Mouse (Mus musculus) layer of hippocampus, adult 9-11 months (tissue): Measurements from ENCODE around the gene Gm44579.

Source experiments
- DNase-seq: peaks from one replicate; pipeline ENCODE4 v3.0.0; 2022

The Gm44579 gene

GRCm38 (mm10) chr15:98220877-98221276 lies at the start of gene Gm44579, which contains the start of gene Olfr287:
Gm44579 (minus strand) TSS chr15:98220977.
Olfr287 (minus strand) TSS chr15:98221056.
- peak; percentile 19 for DNase-seq

- DNase-seq = no peak
Measured at GRCm38 (mm10) chr15:98257776-98258175, 37.0 kb upstream of the Gm44579 start.

GRCm38 (mm10) chr15:98257193-98257592 lies 36.4 kb upstream of the Gm44579 start, which contains the start of gene H1fnt:
H1fnt (minus strand) TSS chr15:98257293.
- no peak for DNase-seq

GRCm38 (mm10) chr15:98256271-98256670 lies 35.5 kb upstream of the Gm44579 start:
- no peak for DNase-seq

- DNase-seq = no peak
Measured at GRCm38 (mm10) chr15:98235442-98235841, 14.7 kb upstream of the Gm44579 start.

- DNase-seq = no peak
Measured at GRCm38 (mm10) chr15:98234350-98234749, 13.6 kb upstream of the Gm44579 start, which contains the start of gene Olfr286. Olfr286 (minus strand) TSS chr15:98234450.

GRCm38 (mm10) chr15:98226096-98226495 lies 5.3 kb upstream of the Gm44579 start:
- no peak for DNase-seq

- no peak for DNase-seq
Measured at GRCm38 (mm10) chr15:98225610-98226009, 4.8 kb upstream of the Gm44579 start.

- DNase-seq = no peak
Measured at GRCm38 (mm10) chr15:98222377-98222776, 1.6 kb upstream of the Gm44579 start.

- no peak for DNase-seq
Measured at GRCm38 (mm10) chr15:98214130-98214529, 6.6 kb downstream of the Gm44579 start.

- no peak for DNase-seq
Measured at GRCm38 (mm10) chr15:98213336-98213870, 7.4 kb downstream of the Gm44579 start.

GRCm38 (mm10) chr15:98209676-98210075 lies 11.1 kb downstream of the Gm44579 start:
- DNase-seq = no peak

- no peak for DNase-seq
Measured at GRCm38 (mm10) chr15:98195442-98195841, 25.3 kb downstream of the Gm44579 start, which contains the start of gene Olfr288. Olfr288 (minus strand) TSS chr15:98195542.

- no peak for DNase-seq
Measured at GRCm38 (mm10) chr15:98184456-98184855, 36.3 kb downstream of the Gm44579 start.

GRCm38 (mm10) chr15:98181856-98182570 lies 38.8 kb downstream of the Gm44579 start:
- no peak for DNase-seq

- DNase-seq = peak; percentile 93
Measured at GRCm38 (mm10) chr15:98181132-98181711, 39.6 kb downstream of the Gm44579 start.

GRCm38 (mm10) chr15:98180567-98181131 lies 40.1 kb downstream of the Gm44579 start:
- no peak for DNase-seq

- DNase-seq = no peak
Measured at GRCm38 (mm10) chr15:98177320-98177719, 43.5 kb downstream of the Gm44579 start.

GRCm38 (mm10) chr15:98173821-98174220 lies 47.0 kb downstream of the Gm44579 start:
- DNase-seq = peak; percentile 88

- DNase-seq = no peak
Measured at GRCm38 (mm10) chr15:98172113-98172512, 48.7 kb downstream of the Gm44579 start.

GRCm38 (mm10) chr15:98170917-98171316 lies 49.9 kb downstream of the Gm44579 start:
- DNase-seq = no peak

GRCm38 (mm10) chr15:98170365-98170764 lies 50.4 kb downstream of the Gm44579 start:
- DNase-seq = peak; percentile 69

- no peak for DNase-seq
Measured at GRCm38 (mm10) chr15:98168622-98169004, 52.2 kb downstream of the Gm44579 start.
